Mouse (Mus musculus) liver, embryonic 14.5 days (tissue): Measurements from ENCODE around the gene Rpl18. TPM values are rescaled to one million over a fixed set of nuclear protein-coding genes. Genes with fewer than 3 reads are reported as not detected.

ENCODE experiments used
- ATAC-seq: fragments of 200-750 bp; cut with Nextera tagmentation; 2 replicates; pipeline ENCODE4 v1.8.0; 2017; ENCODE audit warnings: moderate number of reproducible peaks, mild to moderate bottlenecking, moderate library complexity; ENCODE audit not compliant: insufficient read depth
- DNase-seq, 3 experiments: peaks; one replicate each; pipeline ENCODE4 v3.0.0-alpha.2; 2012 to 2013; ENCODE audit warnings: low read depth in 3 of 3, low spot score in 3 of 3
- H3K27ac ChIP-seq: fragments of 300-500 bp; sonication (generic); 2 replicates; pipeline ENCODE4 v1.5.1; 2014; ENCODE audit warnings: moderate library complexity, mild to moderate bottlenecking, control low read depth, inconsistent platforms
- H3K27me3 ChIP-seq: fragments of 300-500 bp; sonication (generic); 2 replicates; pipeline ENCODE4 v1.6.1; 2014; ENCODE audit warnings: mild to moderate bottlenecking, low read length, moderate library complexity; ENCODE audit not compliant: control insufficient read depth, insufficient read depth
- H3K36me3 ChIP-seq: fragments of 300-500 bp; sonication (generic); replicated peaks from 2 replicates; pipeline ENCODE4 v1.6.1; 2014; ENCODE audit warnings: low read depth; ENCODE audit not compliant: control insufficient read depth, insufficient read depth
- H3K4me1 ChIP-seq, 2 experiments: fragments of 200-500 bp in 1 of 2; fragments of 300-500 bp in 1 of 2; sonication (generic) in 1 of 2; replicated peaks; 2 replicates each; pipeline ENCODE4 v1.6.1; 2012 to 2014; ENCODE audit warnings: antibody characterized with exemption in 1 of 2, inconsistent platforms in 1 of 2, low read length in 1 of 2; ENCODE audit not compliant: control insufficient read depth in 2 of 2, insufficient read depth in 2 of 2
- H3K4me2 ChIP-seq: fragments of 300-500 bp; sonication (generic); 2 replicates; pipeline ENCODE4 v1.6.1; 2014; ENCODE audit warnings: low read depth, mild to moderate bottlenecking, control low read depth, moderate library complexity
- H3K4me3 ChIP-seq, 2 experiments: fragments of 200-500 bp in 1 of 2; fragments of 300-500 bp in 1 of 2; sonication (generic) in 1 of 2; 2 replicates each; pipeline ENCODE4 v1.5.1; 2012 to 2014; ENCODE audit warnings: low read depth in 2 of 2, low read length in 2 of 2, mild to moderate bottlenecking in 2 of 2, control low read depth in 1 of 2, inconsistent platforms in 1 of 2, moderate library complexity in 1 of 2; ENCODE audit not compliant: insufficient read depth in 1 of 2
- H3K9ac ChIP-seq: fragments of 300-500 bp; sonication (generic); replicated peaks from 2 replicates; pipeline ENCODE4 v1.6.1; 2014; ENCODE audit warnings: mild to moderate bottlenecking, control low read depth, moderate library complexity
- H3K9me3 ChIP-seq: fragments of 300-500 bp; sonication (generic); 2 replicates; pipeline ENCODE4 v1.6.1; 2016; ENCODE audit warnings: low read length, mixed read lengths; ENCODE audit not compliant: control insufficient read depth
- CTCF ChIP-seq: IDR thresholded peaks from 2 replicates; pipeline ENCODE4 v1.5.1; 2016; ENCODE audit warnings: antibody characterized with exemption, low read depth, control low read depth
- EP300 ChIP-seq: IDR thresholded peaks from 2 replicates; pipeline ENCODE4 v1.6.1; 2016; ENCODE audit warnings: antibody characterized with exemption, low read depth
- WGBS: fragments of 180-500 bp; shearing (Covaris S2); extraction: QIAGEN DNeasy Blood & Tissue Kit; methylation state at CpG from one replicate; pipeline ENCODE4 v1.1.7; 2014; ENCODE audit not compliant: insufficient replicate concordance; 5-methylcytosine and 5-hydroxymethylcytosine counted together
- polyA plus RNA-seq, 2 experiments: library from polyadenylated mRNA; depleted of rRNA in 1 of 2; stranded (reverse) in 1 of 2; unstranded in 1 of 2; fragments of >200 nt; fragmentation: Nextera tagmentation in 1 of 2; extraction: Ambion mirVana in 1 of 2; gene quantifications; 2 replicates each; pipeline versions ENCODE4 v1.2.1 to v1.2.3; 2012 to 2014

Gene Rpl18
- polyA plus RNA-seq, 2 experiments, result 499 to 846 TPM

GRCm38 (mm10) chr7:45716952-45717917 lies 2.0 kb downstream of the Rpl18 start:
- Histone ChIP-seq H3K4me2 (peak overlapping the region; percentile 81), H3K9me3 (no peaks in the 10 kb centered on the region), H3K36me3 (peaks cover 31% of the 10 kb centered on the region), H3K4me3 (peak overlapping the region; percentile 90), H3K27me3 (no peaks in the 10 kb centered on the region), H3K9ac (peak overlapping the region; percentile 99), H3K4me1 (peaks cover 21 to 26% of the 10 kb centered on the region in 2 experiments), H3K27ac (peak overlapping the region; percentile 73)
- TF ChIP-seq CTCF (no peak), EP300 (no peak)
- ATAC-seq (peak; percentile 45), DNase-seq (no peak)
- WGBS, result 5% methylated on average over 31 of the region's 31 CpGs

GRCm38 (mm10) chr7:45717918-45718297 lies 2.7 kb downstream of the Rpl18 start, which contains the start of gene Sphk2:
Gene Sphk2, minus strand, starts transcription at chr7:45718002.
- Histone ChIP-seq H3K36me3 (peaks cover 34% of the 10 kb centered on the region), H3K27me3 (no peaks in the 10 kb centered on the region), H3K4me2 (peak within 1 kb of the TSS; percentile 81), H3K9ac (peak within 1 kb of the TSS; percentile 99), H3K4me3 (peak within 1 kb of the TSS; percentile 90), H3K9me3 (no peaks in the 10 kb centered on the region), H3K27ac (peak within 1 kb of the TSS; percentile 78), H3K4me1 (peaks cover 21 to 26% of the 10 kb centered on the region in 2 experiments)
- TF ChIP-seq EP300, result no peak; the same call in 1 of the 2 replicates
- TF ChIP-seq CTCF, result 0 out of 2 replicates have a peak, but pooled peaks have one; percentile 38
- DNase-seq, result peak; percentile 93 to 95 (median 94)
- under 1% methylated on average over 41 of the region's 41 CpGs for WGBS
- peak; percentile 70 for ATAC-seq

- no peak for TF ChIP-seq CTCF
- TF ChIP-seq EP300, result no peak
- no peak for ATAC-seq
- Histone ChIP-seq H3K9ac (peak overlapping the region; percentile 99), H3K36me3 (peaks cover 30% of the 10 kb centered on the region), H3K9me3 (no peaks in the 10 kb centered on the region), H3K27me3 (no peaks in the 10 kb centered on the region), H3K4me1 (peaks cover 21 to 26% of the 10 kb centered on the region in 2 experiments), H3K4me2 (peak overlapping the region; percentile 81), H3K4me3 (peak overlapping the region; percentile 88 to 90), H3K27ac (peak overlapping the region; percentile 78)
- WGBS, result under 1% methylated on average over 20 of the region's 20 CpGs
- no peak for DNase-seq
Observed at GRCm38 (mm10) chr7:45718331-45718730, 3.1 kb downstream of the Rpl18 start.

GRCm38 (mm10) chr7:45719180-45719579 lies 3.9 kb downstream of the Rpl18 start:
- Histone ChIP-seq H3K9ac (peak overlapping the region; percentile 99), H3K36me3 (peaks cover 38% of the 10 kb centered on the region), H3K4me2 (peak overlapping the region; percentile 81), H3K4me1 (peaks cover 21 to 25% of the 10 kb centered on the region in 2 experiments), H3K27me3 (no peaks in the 10 kb centered on the region), H3K27ac (peak overlapping the region; percentile 78), H3K4me3 (peak overlapping the region; percentile 88 to 90), H3K9me3 (no peaks in the 10 kb centered on the region)
- TF ChIP-seq CTCF (no peak), EP300 (no peak)
- no peak for ATAC-seq
- no peak for DNase-seq
- WGBS, result 69% methylated on average over 10 of the region's 10 CpGs
